ENCODE assay signal across 8 mouse cellular contexts in genomic region chr11:102257514-102257913, GRCm38 (mm10). TPM values are rescaled to one million over a fixed set of nuclear protein-coding genes. Genes with fewer than 3 reads are reported as not detected.
DNase-seq lines count a peak whose midpoint lies in the region; ATAC-seq and TF ChIP-seq lines count a peak whose summit lies in the region.
"Had no signal": no experiment of that assay in that cellular context is flagged by ENCODE, and none has a peak within 500 bp of the region (broad histone marks: within the 10 kb centered on the region; RNA-seq: fewer than 3 reads in every experiment).

No protein-coding gene starts in this region.

- no peaks in the 10 kb centered on the region for H3K27me3 ChIP-seq in G1E (ENCODE audit: insufficient read depth, low read length)
- no peaks in the 10 kb centered on the region for H3K27me3 ChIP-seq in limb, embryonic 12.5 days

- H3K27ac ChIP-seq in left cerebral cortex, adult 2 months, result no peak overlapping the region
- H3K27ac ChIP-seq in limb, embryonic 12.5 days, result peak overlapping the region; percentile 46

- no peak overlapping the region for H3K4me2 ChIP-seq in limb, embryonic 12.5 days

- H3K4me3 ChIP-seq in left cerebral cortex, adult 2 months, result no peak overlapping the region
- H3K4me3 ChIP-seq in G1E (ENCODE audit: low read depth, low read length), result no peak overlapping the region
- no peak overlapping the region for H3K4me3 ChIP-seq in limb, embryonic 12.5 days (replicated peaks)
- H3K4me3 ChIP-seq: erythroblast, embryonic 14.5 days had no signal

- TF ChIP-seq CTCF in left cerebral cortex, adult 2 months (IDR thresholded peaks at IDR 0.05), result peak; percentile 41
- no peak for TF ChIP-seq CTCF in G1E (IDR thresholded peaks at IDR 0.05; ENCODE audit: low read depth, low read length)

- intact Hi-C loops in left cerebral cortex, adult 2 months (cut with DNase I), result no loop called here
- intact Hi-C loops in left cerebral cortex, postnatal 36 days (cut with DNase I), result no loop called here

- no peaks in the 10 kb centered on the region for H3K9me3 ChIP-seq in G1E (replicated peaks)
- H3K9me3 ChIP-seq in limb, embryonic 12.5 days, result no peaks in the 10 kb centered on the region

- H3K36me3 ChIP-seq in G1E (replicated peaks), result peaks cover 95% of the 10 kb centered on the region
- H3K36me3 ChIP-seq in limb, embryonic 12.5 days, result peaks cover 64% of the 10 kb centered on the region

- WGBS in limb, embryonic 12.5 days, result 32% methylated on average over 9 of the region's 9 CpGs

- DNase-seq in left cerebral cortex, adult 2 months (ENCODE audit: extremely low spot score in 1 of 2, low spot score in 2 of 2), result peak in 1 of 2 experiments; percentile 20
- DNase-seq in left cerebral cortex, postnatal 36 days (ENCODE audit: low spot score in 2 of 2), result no peak
- DNase-seq in G1E (ENCODE audit: low spot score), result peak; percentile 19
- peak; percentile 70 for DNase-seq in brain, adult 2 months (ENCODE audit: low read depth, low spot score)
- no peak for DNase-seq in yolk sac, embryonic 10.5 days (ENCODE audit: low spot score)
- DNase-seq in layer of hippocampus, postnatal 14 days (ENCODE audit: low spot score in 2 of 2), result no peak

- no peak for ATAC-seq in G1E (ENCODE audit: extremely low read depth, insufficient number of reproducible peaks, low FRiP score, poor library complexity, severe bottlenecking)
- ATAC-seq in limb, embryonic 12.5 days (ENCODE audit: insufficient number of reproducible peaks, insufficient read depth, low FRiP score, low TSS enrichment, low read depth), result no peak

- H3K4me1 ChIP-seq in G1E (ENCODE audit: insufficient read depth, low read depth, low read length), result peaks cover 2% of the 10 kb centered on the region; the same call in 1 of the 2 replicates
- peaks cover 13% of the 10 kb centered on the region for H3K4me1 ChIP-seq in limb, embryonic 12.5 days (replicated peaks)

- no peak overlapping the region for H3K9ac ChIP-seq in limb, embryonic 12.5 days (replicated peaks)

RNA-seq across cellular contexts. Expression of gene BC030867, which starts 8.8 kb away (rescaled TPM):
- 1 to 10 TPM; 1.0 to 2.0 TPM for total RNA-seq in left cerebral cortex, adult 2 months (2021)
- total RNA-seq in left cerebral cortex, postnatal 36 days (2021), result 1 to 10 TPM; 1.2 TPM
- total RNA-seq in G1E (2014; fragmentation: Nextera tagmentation) (42.5 and 45.0 TPM in 2 replicates), G1E (2017) (4.9 and 5.7 TPM in 2 replicates)
- 5.4 and 10.1 TPM in 2 replicates for polyA plus RNA-seq in G1E (2012)
- 21.7 and 23.5 TPM in 2 replicates for polyA plus RNA-seq in limb, embryonic 12.5 days (2016; fragmentation: Nextera tagmentation; extraction: Ambion mirVana)
- total RNA-seq in layer of hippocampus, postnatal 14 days (2021), result under 1 TPM; 0.76 to 0.79 TPM

RNA-seq across cellular contexts. Expression of gene Asb16, which starts 11.0 kb away (rescaled TPM):
- total RNA-seq in left cerebral cortex, adult 2 months (2021), result 1 to 10 TPM; 1.2 to 1.4 TPM
- total RNA-seq in left cerebral cortex, postnatal 36 days (2021), result 1 to 10 TPM; 1.2 to 1.7 TPM
- total RNA-seq in G1E (2014; fragmentation: Nextera tagmentation) (not detected in 2 replicates), G1E (2017) (0.05 TPM in 1 of 2 replicates, not detected in the other)
- not detected in 2 replicates for polyA plus RNA-seq in G1E (2012)
- 0.16 and 0.19 TPM in 2 replicates for polyA plus RNA-seq in limb, embryonic 12.5 days (2016; fragmentation: Nextera tagmentation; extraction: Ambion mirVana)
- total RNA-seq in layer of hippocampus, postnatal 14 days (2021), result under 1 TPM; 0.86 to 0.88 TPM

RNA-seq across cellular contexts. Expression of gene Tmub2, which starts 27.2 kb away (rescaled TPM):
- 10 to 100 TPM; 66.6 to 74.4 TPM for total RNA-seq in left cerebral cortex, adult 2 months (2021)
- 10 to 100 TPM; 70.8 to 77.7 TPM for total RNA-seq in left cerebral cortex, postnatal 36 days (2021)
- 17.9 and 24.4 TPM in 2 replicates for total RNA-seq in G1E (2014; fragmentation: Nextera tagmentation)
- 30.3 and 32.4 TPM in 2 replicates for total RNA-seq in G1E (2017)
- 27.2 and 27.6 TPM in 2 replicates for polyA plus RNA-seq in G1E (2012)
- polyA plus RNA-seq in limb, embryonic 12.5 days (2016; fragmentation: Nextera tagmentation; extraction: Ambion mirVana), result 47.4 and 48.9 TPM in 2 replicates
- 10 to 100 TPM; 59.3 to 60.6 TPM for total RNA-seq in layer of hippocampus, postnatal 14 days (2021)

RNA-seq across cellular contexts. Expression of gene Hdac5, which starts 27.5 kb away (rescaled TPM):
- 100 to 1,000 TPM; 286 to 315 TPM for total RNA-seq in left cerebral cortex, adult 2 months (2021)
- 100 to 1,000 TPM; 270 to 275 TPM for total RNA-seq in left cerebral cortex, postnatal 36 days (2021)
- total RNA-seq in G1E (2014; fragmentation: Nextera tagmentation), result 20.5 and 30.7 TPM in 2 replicates
- 24.0 and 24.4 TPM in 2 replicates for total RNA-seq in G1E (2017)
- 42.8 and 48.2 TPM in 2 replicates for polyA plus RNA-seq in G1E (2012)
- polyA plus RNA-seq in limb, embryonic 12.5 days (2016; fragmentation: Nextera tagmentation; extraction: Ambion mirVana), result 58.1 and 64.3 TPM in 2 replicates
- total RNA-seq in layer of hippocampus, postnatal 14 days (2021), result 100 to 1,000 TPM; 171 to 197 TPM

RNA-seq across cellular contexts. Expression of gene Atxn7l3, which starts 38.9 kb away (rescaled TPM):
- 100 to 1,000 TPM; 236 to 242 TPM for total RNA-seq in left cerebral cortex, adult 2 months (2021)
- total RNA-seq in left cerebral cortex, postnatal 36 days (2021), result 100 to 1,000 TPM; 227 to 258 TPM
- total RNA-seq in G1E (2014; fragmentation: Nextera tagmentation) (24.4 and 29.9 TPM in 2 replicates), G1E (2017) (24.0 and 24.7 TPM in 2 replicates)
- polyA plus RNA-seq in G1E (2012), result 60.0 and 65.2 TPM in 2 replicates
- 22.3 and 22.9 TPM in 2 replicates for polyA plus RNA-seq in limb, embryonic 12.5 days (2016; fragmentation: Nextera tagmentation; extraction: Ambion mirVana)
- 100 to 1,000 TPM; 152 to 160 TPM for total RNA-seq in layer of hippocampus, postnatal 14 days (2021)

Comparison
In these comparisons a context has a peak if more than half of its experiments do, and no peak if none do; other contexts are left out.
1. DNase-seq: peak in G1E (single experiment) and brain, adult 2 months (single experiment); none in left cerebral cortex, postnatal 36 days (0 of 2), yolk sac, embryonic 10.5 days (single experiment) and layer of hippocampus, postnatal 14 days (0 of 2).